Mouse (Mus musculus) stomach, postnatal 0 days (tissue): ENCODE measurements around the gene Stfa3. TPM values are rescaled to one million over a fixed set of nuclear protein-coding genes. Genes with fewer than 3 reads are reported as not detected.
A peak's percentile ranks its signal among the peaks of the same experiment; 100 is the strongest.

Source experiments
- ATAC-seq: fragments of 200-750 bp; cut with Nextera tagmentation; 2 replicates; pipeline ENCODE4 v1.8.0; 2017; ENCODE audit not compliant: low FRiP score, low TSS enrichment
- DNase-seq: peaks from one replicate; pipeline ENCODE4 v3.0.0-alpha.2; 2016; ENCODE audit warnings: low spot score
- H3K27ac ChIP-seq: fragments of 300-500 bp; sonication (generic); replicated peaks from 2 replicates; pipeline ENCODE4 v1.5.1; 2014; ENCODE audit warnings: mild to moderate bottlenecking, control low read depth
- H3K27me3 ChIP-seq: fragments of 300-500 bp; sonication (generic); 2 replicates; pipeline ENCODE4 v1.6.1; 2014; ENCODE audit warnings: low read length; ENCODE audit not compliant: control insufficient read depth, insufficient read depth
- H3K36me3 ChIP-seq: fragments of 300-500 bp; sonication (generic); 2 replicates; pipeline ENCODE4 v1.6.1; 2014; ENCODE audit warnings: low read length, mixed read lengths; ENCODE audit not compliant: control insufficient read depth, insufficient read depth
- H3K4me1 ChIP-seq: fragments of 300-500 bp; sonication (generic); replicated peaks from 2 replicates; pipeline ENCODE4 v1.6.1; 2014; ENCODE audit warnings: antibody characterized with exemption; ENCODE audit not compliant: control insufficient read depth, insufficient read depth
- H3K4me2 ChIP-seq: fragments of 300-500 bp; sonication (generic); replicated peaks from 2 replicates; pipeline ENCODE4 v1.6.1; 2014; ENCODE audit warnings: low read depth, mild to moderate bottlenecking, control low read depth, moderate library complexity
- H3K4me3 ChIP-seq: fragments of 300-500 bp; sonication (generic); 2 replicates; pipeline ENCODE4 v1.5.1; 2014; ENCODE audit warnings: low read depth, low read length, control low read depth
- H3K9ac ChIP-seq: fragments of 300-500 bp; sonication (generic); 2 replicates; pipeline ENCODE4 v1.6.1; 2014; ENCODE audit warnings: mild to moderate bottlenecking, low read length, control low read depth, mixed read lengths
- H3K9me3 ChIP-seq: fragments of 300-500 bp; sonication (generic); 2 replicates; pipeline ENCODE4 v1.6.1; 2016; ENCODE audit warnings: low read length; ENCODE audit not compliant: control insufficient read depth
- CTCF ChIP-seq: IDR thresholded peaks from 2 replicates; pipeline ENCODE4 v1.5.1; 2016; ENCODE audit warnings: antibody characterized with exemption, low read depth, mild to moderate bottlenecking, moderate library complexity
- EP300 ChIP-seq: optimal IDR thresholded peaks from 2 replicates; pipeline ENCODE3; 2016; ENCODE audit warnings: antibody characterized with exemption
- WGBS: fragments of 180-500 bp; shearing (Covaris S2); extraction: QIAGEN DNeasy Blood & Tissue Kit; methylation state at CpG from one replicate; pipeline ENCODE4 v1.1.7; 2014; 5-methylcytosine and 5-hydroxymethylcytosine counted together
- polyA plus RNA-seq: library from polyadenylated mRNA; unstranded; fragments of >200 nt; fragmentation: Nextera tagmentation; extraction: Ambion mirVana; gene quantifications from 2 replicates; pipeline ENCODE4 v1.2.1, GENCODE M21; 2015

Stfa3 gene
- 22.8 and 24.8 TPM in 2 replicates for polyA plus RNA-seq

DNA sequence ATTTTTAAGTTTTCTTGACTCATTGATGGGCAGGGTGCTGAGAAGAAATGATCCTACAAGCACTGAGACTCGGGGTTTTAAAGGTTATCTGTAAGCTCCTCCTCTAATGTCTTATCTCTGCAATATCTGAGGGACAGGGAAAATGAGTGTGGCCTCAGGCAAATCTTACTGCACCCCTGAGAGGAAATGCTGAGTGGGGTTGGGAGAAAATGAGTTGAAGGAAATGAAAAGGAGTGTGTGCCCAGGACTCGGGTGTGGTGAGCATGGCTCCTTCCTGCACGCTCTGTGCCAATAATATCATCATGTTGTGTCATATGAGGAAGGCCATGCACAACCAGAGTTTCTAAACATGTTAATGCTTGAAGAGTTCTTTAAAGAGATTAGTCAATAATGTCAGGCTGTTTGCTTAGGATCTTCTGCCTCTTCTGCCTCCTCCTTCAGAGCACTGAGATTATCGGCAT is at the start of gene Stfa3:
Stfa3 (minus strand) TSS at position 51 of the 461 bp plus-strand sequence.
- ATAC-seq: peak; percentile 72; the same call in 1 of the 2 replicates

DNA sequence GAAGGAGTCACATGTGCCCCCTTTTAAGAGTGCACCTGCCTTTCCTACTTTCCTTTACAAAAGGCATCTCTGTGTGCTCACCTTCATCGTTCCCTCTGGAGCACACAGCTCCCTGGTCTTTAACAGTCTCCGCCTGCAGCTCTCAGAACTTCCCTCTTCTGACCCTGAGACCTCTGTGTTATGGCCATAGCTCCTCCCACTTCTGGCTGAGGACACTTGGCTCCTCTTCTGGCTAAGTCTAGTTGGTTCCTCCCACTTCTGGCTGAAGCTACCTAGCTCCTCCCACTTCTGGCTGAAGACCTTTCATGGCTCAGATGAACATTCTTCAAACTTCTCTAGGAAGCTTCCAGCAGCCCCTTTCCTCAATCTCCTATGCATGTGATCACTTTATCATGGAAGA is 47.1 kb upstream of the Stfa3 start:
- TF ChIP-seq CTCF (no peak), EP300 (no peak)
- Histone ChIP-seq H3K9ac (no peak overlapping the region), H3K4me1 (no peaks in the 10 kb centered on the region), H3K4me2 (no peak overlapping the region), H3K27me3 (no peaks in the 10 kb centered on the region), H3K4me3 (no peak overlapping the region), H3K36me3 (no peaks in the 10 kb centered on the region), H3K27ac (no peak overlapping the region), H3K9me3 (no peaks in the 10 kb centered on the region)
- WGBS: 67% methylated on average over 2 of the region's 2 CpGs
- ATAC-seq: no peak
- no peak for DNase-seq

More for the DNA sequence above, at the start of gene Stfa3:
- 0 out of 2 replicates have a peak within 1 kb of the TSS, but pooled peaks have one; percentile 31 for H3K27ac ChIP-seq
- H3K4me3 ChIP-seq: no peak within 1 kb of the TSS
- no peak within 1 kb of the TSS for H3K9ac ChIP-seq
- H3K36me3 ChIP-seq: no peaks in the 10 kb centered on the region
- H3K4me2 ChIP-seq: no peak within 1 kb of the TSS
- 56% methylated on average over 4 of the region's 4 CpGs for WGBS
- no peaks in the 10 kb centered on the region for H3K27me3 ChIP-seq
- no peaks in the 10 kb centered on the region for H3K4me1 ChIP-seq
- no peak for TF ChIP-seq EP300
- no peak for TF ChIP-seq CTCF
- H3K9me3 ChIP-seq: no peaks in the 10 kb centered on the region
- no peak for DNase-seq

DNA sequence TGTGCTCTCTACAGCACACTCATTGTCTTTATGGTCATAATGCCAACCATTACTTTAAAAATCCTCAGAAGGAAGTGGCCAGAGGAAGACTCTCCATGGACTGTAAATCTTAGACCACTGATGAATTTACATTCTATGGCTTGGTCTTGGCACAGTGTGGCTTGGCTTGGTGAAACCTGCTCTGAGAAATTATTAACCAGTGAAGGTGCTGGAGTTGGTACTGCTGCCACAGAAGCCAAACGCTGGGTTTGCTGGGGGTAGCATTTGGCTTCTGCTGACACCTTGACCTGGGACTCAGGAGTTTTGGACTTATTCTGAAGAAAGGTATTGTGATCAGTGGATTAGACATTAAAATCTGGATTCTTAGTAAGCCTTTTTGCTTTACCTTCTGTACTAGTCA is 37.2 kb upstream of the Stfa3 start:
- H3K36me3 ChIP-seq: no peaks in the 10 kb centered on the region
- no peak overlapping the region for H3K9ac ChIP-seq
- H3K4me2 ChIP-seq: no peak overlapping the region
- H3K9me3 ChIP-seq: no peaks in the 10 kb centered on the region
- TF ChIP-seq CTCF (no peak), EP300 (no peak)
- DNase-seq (no peak), ATAC-seq (no peak)
- H3K4me1 ChIP-seq: no peaks in the 10 kb centered on the region
- WGBS: 75% methylated on average over 1 of the region's 1 CpGs
- no peak overlapping the region for H3K4me3 ChIP-seq
- no peak overlapping the region for H3K27ac ChIP-seq
- H3K27me3 ChIP-seq: no peaks in the 10 kb centered on the region

DNA sequence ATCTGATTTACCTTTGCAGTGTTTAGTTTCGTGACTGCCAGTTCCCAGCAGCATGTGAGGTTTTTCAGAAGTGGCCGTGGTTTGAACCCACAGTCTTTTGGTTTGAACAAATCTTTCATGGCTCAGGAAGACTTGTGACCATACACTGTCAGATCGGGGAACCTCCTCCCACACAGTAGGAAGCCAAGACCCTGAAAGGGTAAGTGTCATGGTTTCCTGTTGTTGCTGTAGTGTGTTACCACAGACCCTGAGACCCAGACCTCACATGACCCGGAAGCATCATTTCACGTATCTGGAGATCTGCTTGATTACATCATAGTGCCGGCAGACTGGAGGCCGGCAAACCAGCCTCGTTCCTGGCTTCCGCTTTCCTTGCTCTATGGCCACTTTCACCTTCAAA is 21.7 kb upstream of the Stfa3 start:
- WGBS: 70% methylated on average over 9 of the region's 9 CpGs
- TF ChIP-seq CTCF (no peak), EP300 (no peak)
- no peaks in the 10 kb centered on the region for H3K4me1 ChIP-seq
- no peak overlapping the region for H3K4me3 ChIP-seq
- ATAC-seq (no peak), DNase-seq (no peak)
- H3K27me3 ChIP-seq: no peaks in the 10 kb centered on the region
- no peak overlapping the region for H3K4me2 ChIP-seq
- H3K9me3 ChIP-seq: no peaks in the 10 kb centered on the region
- no peak overlapping the region for H3K27ac ChIP-seq
- no peaks in the 10 kb centered on the region for H3K36me3 ChIP-seq
- H3K9ac ChIP-seq: no peak overlapping the region

DNA sequence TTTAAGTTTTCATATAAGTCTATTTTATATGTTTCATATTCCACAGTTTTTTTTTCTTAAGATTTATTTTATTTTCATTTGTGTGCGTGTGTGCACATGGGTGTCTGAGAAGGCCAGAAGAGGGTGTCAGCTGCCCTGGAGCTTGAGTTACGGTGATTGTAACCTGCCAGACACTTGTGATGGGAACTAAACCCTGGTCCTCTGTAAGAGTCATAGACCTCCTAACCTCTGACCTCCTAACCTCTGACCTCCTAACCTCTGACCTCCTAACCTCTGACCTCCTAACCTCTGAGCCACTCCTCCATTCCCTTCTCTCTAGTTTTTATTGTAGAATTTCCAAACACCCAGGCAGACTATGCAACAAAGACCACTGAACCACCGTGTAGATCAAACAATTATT is 20.3 kb upstream of the Stfa3 start:
- no peak overlapping the region for H3K27ac ChIP-seq
- ATAC-seq (no peak), DNase-seq (no peak)
- no peak overlapping the region for H3K4me2 ChIP-seq
- TF ChIP-seq CTCF (no peak), EP300 (no peak)
- no peaks in the 10 kb centered on the region for H3K9me3 ChIP-seq
- no peaks in the 10 kb centered on the region for H3K36me3 ChIP-seq
- no peaks in the 10 kb centered on the region for H3K4me1 ChIP-seq
- WGBS: 86% methylated on average over 3 of the region's 3 CpGs
- no peaks in the 10 kb centered on the region for H3K27me3 ChIP-seq
- H3K4me3 ChIP-seq: no peak overlapping the region
- no peak overlapping the region for H3K9ac ChIP-seq

DNA sequence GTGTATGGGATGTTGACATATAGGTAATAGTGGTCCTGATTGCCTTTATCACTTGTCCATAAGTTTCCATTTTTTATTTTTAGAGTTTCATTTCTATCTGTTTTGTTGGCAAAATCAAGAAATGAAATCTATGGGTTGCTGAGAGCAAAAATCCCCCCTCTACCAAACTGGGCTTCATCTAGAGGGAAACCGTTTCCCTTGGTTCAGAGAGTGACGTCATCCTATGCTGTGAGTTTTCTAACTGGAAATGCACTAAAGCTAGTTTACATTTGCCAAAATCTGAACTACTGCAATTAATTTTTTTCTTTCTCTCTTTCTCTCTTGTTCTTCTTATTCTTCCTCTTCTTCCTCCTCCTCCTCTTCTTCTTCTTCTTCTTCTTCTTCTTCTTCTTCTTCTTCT is 19.7 kb upstream of the Stfa3 start:
- WGBS: 84% methylated on average over 2 of the region's 2 CpGs
- no peak overlapping the region for H3K27ac ChIP-seq
- no peak overlapping the region for H3K4me3 ChIP-seq
- no peaks in the 10 kb centered on the region for H3K36me3 ChIP-seq
- ATAC-seq (no peak), DNase-seq (no peak)
- no peaks in the 10 kb centered on the region for H3K9me3 ChIP-seq
- no peak overlapping the region for H3K9ac ChIP-seq
- no peak for TF ChIP-seq EP300
- no peak for TF ChIP-seq CTCF
- H3K4me1 ChIP-seq: no peaks in the 10 kb centered on the region
- H3K4me2 ChIP-seq: no peak overlapping the region
- H3K27me3 ChIP-seq: no peaks in the 10 kb centered on the region
